Mouse (Mus musculus): ENCODE results near the gene Napb.
"Not testable (repeated sequence)": the region's sequence is repeated elsewhere in the genome, so short reads cannot be mapped to it uniquely, and the experiment has no call there.

The Napb gene

GRCm38 (mm10) chr2:148732327-148733000 is at the start of gene Napb:
Gene Napb (minus strand): TSS chr2:148732467.
- peak; percentile 95 for DNase-seq

- DNase-seq = no peak
These were observed 49.4 kb upstream of the Napb start, which contains the start of gene 8030411F24Rik for GRCm38 (mm10) chr2:148781709-148782108. Gene 8030411F24Rik (plus strand): TSS chr2:148782009.

GRCm38 (mm10) chr2:148771397-148771796 is 39.1 kb upstream of the Napb start, which contains the start of gene Cst11:
Gene Cst11 (minus strand): TSS chr2:148771497.
- DNase-seq = not testable (repeated sequence)

GRCm38 (mm10) chr2:148763648-148764388 is 31.6 kb upstream of the Napb start:
- DNase-seq = no peak

- no peak for DNase-seq
These were observed 22.1 kb upstream of the Napb start for GRCm38 (mm10) chr2:148754310-148754846.

GRCm38 (mm10) chr2:148751893-148752813 is 19.9 kb upstream of the Napb start:
- peak; percentile 71 for DNase-seq

GRCm38 (mm10) chr2:148750058-148750457 is 17.8 kb upstream of the Napb start, which contains the start of gene Cstl1:
Gene Cstl1 (plus strand): TSS chr2:148750358.
- no peak for DNase-seq

GRCm38 (mm10) chr2:148743846-148744407 is 11.7 kb upstream of the Napb start:
- no peak for DNase-seq

- DNase-seq = peak; percentile 90
These were observed 10.7 kb upstream of the Napb start for GRCm38 (mm10) chr2:148743001-148743400.

GRCm38 (mm10) chr2:148731614-148732326 is 497 bp downstream of the Napb start:
- DNase-seq = peak; percentile 63

- no peak for DNase-seq
These were observed 12.8 kb downstream of the Napb start for GRCm38 (mm10) chr2:148719271-148719995.

- DNase-seq = no peak
These were observed 15.2 kb downstream of the Napb start for GRCm38 (mm10) chr2:148717072-148717471.

- no peak for DNase-seq
These were observed 19.9 kb downstream of the Napb start for GRCm38 (mm10) chr2:148712326-148712725.

- no peak for DNase-seq
These were observed 25.1 kb downstream of the Napb start for GRCm38 (mm10) chr2:148707202-148707530.

GRCm38 (mm10) chr2:148706409-148707201 is 25.7 kb downstream of the Napb start:
- no peak for DNase-seq

GRCm38 (mm10) chr2:148698571-148698970 is 33.7 kb downstream of the Napb start:
- no peak for DNase-seq

GRCm38 (mm10) chr2:148690781-148691180 is 41.5 kb downstream of the Napb start:
- no peak for DNase-seq

GRCm38 (mm10) chr2:148690291-148690690 is 42.0 kb downstream of the Napb start:
- no peak for DNase-seq

- DNase-seq = no peak
These were observed 42.7 kb downstream of the Napb start for GRCm38 (mm10) chr2:148689444-148690140.

- DNase-seq = no peak
These were observed 44.3 kb downstream of the Napb start for GRCm38 (mm10) chr2:148687971-148688370.

Measured in cerebellum, adult 11 months (tissue).